Mouse (Mus musculus): Measurements from ENCODE around the gene Slfn8.

GRCm38 (mm10) chr11:82987621-82988020 is 33.0 kb downstream of the Slfn8 start:
- TF ChIP-seq EP300 (IDR thresholded peaks at IDR 0.05; ENCODE audit: low read depth): no peak
- no peak for TF ChIP-seq CTCF (IDR thresholded peaks at IDR 0.05; ENCODE audit: low read depth)
